Mouse (Mus musculus) T-cell, adult 66 days (primary cell): Measurements from ENCODE around the gene Spred3. TPM values are rescaled to one million over a fixed set of nuclear protein-coding genes. Genes with fewer than 3 reads are reported as not detected.

Experiments
- total RNA-seq, 2 experiments: library from RNA; stranded (reverse); gene quantifications; 3 replicates in 1 of 2; 4 replicates in 1 of 2; pipeline ENCODE4 v1.2.4; 2023

Spred3 gene
- total RNA-seq = 1 to 10 TPM; 1.3 to 4.0 TPM

GRCm38 (mm10) chr7:29170066-29170754 lies at the start of gene Spred3, which contains the start of gene Ggn:
Gene Spred3, minus strand, starts transcription at chr7:29170411.
Gene Ggn, plus strand, starts transcription at chr7:29170210.

GRCm38 (mm10) chr7:29213675-29214082 lies 43.5 kb upstream of the Spred3 start, which contains the start of gene Catsperg1:
Gene Catsperg1, minus strand, starts transcription at chr7:29214035.

GRCm38 (mm10) chr7:29180077-29180853 lies 10.1 kb upstream of the Spred3 start, which contains the start of gene Psmd8:
Gene Psmd8, minus strand, starts transcription at chr7:29180701.

GRCm38 (mm10) chr7:29155838-29156782 lies 14.1 kb downstream of the Spred3 start, which contains the start of gene Fam98c:
Gene Fam98c, minus strand, starts transcription at chr7:29156234.

GRCm38 (mm10) chr7:29134693-29135386 lies 35.4 kb downstream of the Spred3 start, which contains the start of gene Rasgrp4:
Gene Rasgrp4, plus strand, starts transcription at chr7:29134851.

GRCm38 (mm10) chr7:29124970-29125369 lies 45.2 kb downstream of the Spred3 start, which contains the start of gene Ryr1:
Gene Ryr1, minus strand, starts transcription at chr7:29125179.

Other genes with a start within 250 kb of the Spred3 start
- gene Actn4, start 208.1 kb downstream of the Spred3 start, total RNA-seq = 100 to 1,000 TPM; 149 to 152 TPM
- gene Eif3k, start 188.5 kb downstream of the Spred3 start, total RNA-seq = 100 to 1,000 TPM; 313 to 319 TPM
- gene Map4k1, start 188.4 kb downstream of the Spred3 start, total RNA-seq = 10 to 100 TPM; 95.0 to 97.3 TPM
- gene Ryr1, start 45.2 kb downstream of the Spred3 start, total RNA-seq = under 1 TPM; 0.03 TPM
- 1 to 10 TPM; 2.1 to 2.3 TPM for gene Rasgrp4, start 35.6 kb downstream of the Spred3 start, total RNA-seq
- gene Fam98c, start 14.2 kb downstream of the Spred3 start, total RNA-seq = 10 to 100 TPM; 35.8 to 38.2 TPM
- not detected for gene Ggn, start 201 bp downstream of the Spred3 start, total RNA-seq
- gene Psmd8, start 10.3 kb upstream of the Spred3 start, total RNA-seq = 100 to 1,000 TPM; 133 to 146 TPM
- gene Catsperg1, start 43.6 kb upstream of the Spred3 start, total RNA-seq = under 1 TPM; 0.67 to 0.89 TPM
- 1 to 10 TPM in 1 of 2 experiments, under 1 TPM in 1; 0.50 to 1.2 TPM for gene Kcnk6, start 62.1 kb upstream of the Spred3 start, total RNA-seq
- gene Yif1b, start 67.9 kb upstream of the Spred3 start, total RNA-seq = 10 to 100 TPM; 23.8 to 24.2 TPM
- gene 2200002D01Rik, start 78.1 kb upstream of the Spred3 start, total RNA-seq = 1 to 10 TPM; 3.1 to 5.9 TPM
- 10 to 100 TPM; 72.2 to 76.1 TPM for gene Spint2, start 111.5 kb upstream of the Spred3 start, total RNA-seq
- gene Ppp1r14a, start 118.9 kb upstream of the Spred3 start, total RNA-seq = not detected
- gene Dpf1, start 133.5 kb upstream of the Spred3 start, total RNA-seq = not detected